Mouse (Mus musculus) heart, postnatal 0 days (tissue): ENCODE data around the gene Hoxa13. TPM values are rescaled to one million over a fixed set of nuclear protein-coding genes. Genes with fewer than 3 reads are reported as not detected.

Experiments used
- ATAC-seq: fragments of 200-750 bp; cut with Nextera tagmentation; 2 replicates; pipeline ENCODE4 v1.8.0; 2017; ENCODE audit warnings: low read depth, moderate number of reproducible peaks, moderate library complexity; ENCODE audit not compliant: insufficient read depth
- DNase-seq: peaks from one replicate; pipeline ENCODE4 v3.0.0-alpha.2; 2016; ENCODE audit warnings: low spot score
- H3K27ac ChIP-seq: fragments of 300-500 bp; sonication (generic); 2 replicates; pipeline ENCODE4 v1.5.1; 2014; ENCODE audit warnings: low read depth, mild to moderate bottlenecking
- H3K27me3 ChIP-seq: fragments of 300-500 bp; sonication (generic); 2 replicates; pipeline ENCODE4 v1.6.1; 2014; ENCODE audit warnings: low read length, mixed read lengths; ENCODE audit not compliant: control insufficient read depth, insufficient read depth
- H3K36me3 ChIP-seq: fragments of 300-500 bp; sonication (generic); replicated peaks from 2 replicates; pipeline ENCODE4 v1.6.1; 2014; ENCODE audit warnings: low read length, mixed read lengths; ENCODE audit not compliant: control insufficient read depth, insufficient read depth
- H3K4me1 ChIP-seq: fragments of 300-500 bp; sonication (generic); 2 replicates; pipeline ENCODE4 v1.6.1; 2014; ENCODE audit warnings: antibody characterized with exemption; ENCODE audit not compliant: control insufficient read depth, insufficient read depth
- H3K4me2 ChIP-seq: fragments of 300-500 bp; sonication (generic); 2 replicates; pipeline ENCODE4 v1.6.1; 2014; ENCODE audit warnings: low read depth, mild to moderate bottlenecking, low read length, moderate library complexity
- H3K4me3 ChIP-seq: fragments of 300-500 bp; sonication (generic); 2 replicates; pipeline ENCODE4 v1.5.1; 2014; ENCODE audit warnings: low read depth, low read length
- H3K9ac ChIP-seq: fragments of 300-500 bp; sonication (generic); replicated peaks from 2 replicates; pipeline ENCODE4 v1.6.1; 2014; ENCODE audit warnings: low read depth, low read length, mixed read lengths
- H3K9me3 ChIP-seq: fragments of 300-500 bp; sonication (generic); replicated peaks from 2 replicates; pipeline ENCODE4 v1.6.1; 2016; ENCODE audit warnings: low read length; ENCODE audit not compliant: control insufficient read depth
- CTCF ChIP-seq: IDR thresholded peaks from 2 replicates; pipeline ENCODE4 v1.5.1; 2016; ENCODE audit warnings: antibody characterized with exemption, control low read depth, low read depth
- EP300 ChIP-seq: IDR thresholded peaks from 2 replicates; pipeline ENCODE4 v1.6.1; 2016; ENCODE audit warnings: antibody characterized with exemption, low read depth
- WGBS: fragments of 180-500 bp; shearing (Covaris S2); extraction: QIAGEN DNeasy Blood & Tissue Kit; methylation state at CpG from one replicate; pipeline ENCODE4 v1.1.7; 2014; 5-methylcytosine and 5-hydroxymethylcytosine counted together
- polyA plus RNA-seq: library from polyadenylated mRNA; unstranded; fragments of >200 nt; fragmentation: Nextera tagmentation; extraction: Ambion mirVana; gene quantifications from 2 replicates; pipeline ENCODE4 v1.2.1, GENCODE M21; 2015
- total RNA-seq: library from RNA; depleted of rRNA; stranded (reverse); fragments of >200 nt; gene quantifications from 2 replicates; pipeline ENCODE4 v1.2.3, GENCODE M21; 2014; ENCODE audit warnings: low replicate concordance

The Hoxa13 gene
- total and polyA plus RNA-seq, 2 experiments from 2014 or later, result not detected

GRCm38 (mm10) chr6:52259081-52259790 lies 1.4 kb downstream of the Hoxa13 start:
- under 1% methylated on average over 25 of the region's 25 CpGs for WGBS
- TF ChIP-seq CTCF (no peak), EP300 (no peak)
- DNase-seq, result no peak
- Histone ChIP-seq H3K4me2 (no peak overlapping the region), H3K9ac (no peak overlapping the region), H3K9me3 (no peaks in the 10 kb centered on the region), H3K27ac (no peak overlapping the region), H3K4me1 (peaks cover 6% of the 10 kb centered on the region; the same call in 1 of the 2 replicates), H3K4me3 (peak overlapping the region; percentile 28), H3K27me3 (peaks cover 95% of the 10 kb centered on the region), H3K36me3 (no peaks in the 10 kb centered on the region)
- no peak for ATAC-seq

- no peak overlapping the region for H3K4me3 ChIP-seq
- 0% methylated on average over 6 of the region's 6 CpGs for WGBS
- no peak overlapping the region for H3K9ac ChIP-seq
- H3K27ac ChIP-seq, result no peak overlapping the region
- no peaks in the 10 kb centered on the region for H3K9me3 ChIP-seq
- H3K4me2 ChIP-seq, result no peak overlapping the region
- peaks cover 6% of the 10 kb centered on the region; the same call in 1 of the 2 replicates for H3K4me1 ChIP-seq
- H3K36me3 ChIP-seq, result no peaks in the 10 kb centered on the region
- peak; percentile 72 for DNase-seq
- H3K27me3 ChIP-seq, result peaks cover 95% of the 10 kb centered on the region
- TF ChIP-seq EP300, result no peak
- peak; percentile 77 for TF ChIP-seq CTCF
- ATAC-seq, result no peak
Observed at GRCm38 (mm10) chr6:52256956-52257355, 3.7 kb downstream of the Hoxa13 start.

GRCm38 (mm10) chr6:52253511-52254500 lies 6.9 kb downstream of the Hoxa13 start:
- DNase-seq, result no peak
- ATAC-seq, result no peak
- TF ChIP-seq EP300 (no peak), CTCF (no peak)
- Histone ChIP-seq H3K36me3 (no peaks in the 10 kb centered on the region), H3K4me1 (no peaks in the 10 kb centered on the region), H3K27ac (no peak overlapping the region), H3K4me2 (0 out of 2 replicates have a peak overlapping the region, but pooled peaks have one; percentile 2), H3K4me3 (0 out of 2 replicates have a peak overlapping the region, but pooled peaks have one; percentile 12), H3K9ac (no peak overlapping the region), H3K9me3 (no peaks in the 10 kb centered on the region), H3K27me3 (peaks cover 97% of the 10 kb centered on the region)
- 2% methylated on average over 59 of the region's 59 CpGs for WGBS

- Histone ChIP-seq H3K4me3 (peak overlapping the region; percentile 12; the same call in 1 of the 2 replicates), H3K9me3 (no peaks in the 10 kb centered on the region), H3K4me1 (no peaks in the 10 kb centered on the region), H3K9ac (no peak overlapping the region), H3K27ac (no peak overlapping the region), H3K27me3 (peaks cover 97% of the 10 kb centered on the region), H3K36me3 (no peaks in the 10 kb centered on the region), H3K4me2 (no peak overlapping the region)
- no peak for DNase-seq
- TF ChIP-seq EP300 (no peak), CTCF (no peak)
- no peak for ATAC-seq
- 2% methylated on average over 35 of the region's 35 CpGs for WGBS
Observed at GRCm38 (mm10) chr6:52252775-52253376, 7.8 kb downstream of the Hoxa13 start.

- DNase-seq (no peak), ATAC-seq (no peak)
- H3K4me1 ChIP-seq, result no peaks in the 10 kb centered on the region
- H3K4me2 ChIP-seq, result no peak overlapping the region
- peaks cover 98% of the 10 kb centered on the region for H3K27me3 ChIP-seq
- no peak overlapping the region for H3K9ac ChIP-seq
- H3K9me3 ChIP-seq, result no peaks in the 10 kb centered on the region
- no peak overlapping the region for H3K27ac ChIP-seq
- TF ChIP-seq EP300, result no peak
- no peak for TF ChIP-seq CTCF
- 5% methylated on average over 24 of the region's 24 CpGs for WGBS
- no peak overlapping the region for H3K4me3 ChIP-seq
- no peaks in the 10 kb centered on the region for H3K36me3 ChIP-seq
Observed at GRCm38 (mm10) chr6:52252016-52252774, 8.5 kb downstream of the Hoxa13 start.
